Mouse (Mus musculus): ENCODE data around the gene Cdhr2. TPM values are rescaled to one million over a fixed set of nuclear protein-coding genes. Genes with fewer than 3 reads are reported as not detected.

Gene Cdhr2
- polyA plus RNA-seq, 1 experiment from 2014 or later, result 0.15 TPM

DNA sequence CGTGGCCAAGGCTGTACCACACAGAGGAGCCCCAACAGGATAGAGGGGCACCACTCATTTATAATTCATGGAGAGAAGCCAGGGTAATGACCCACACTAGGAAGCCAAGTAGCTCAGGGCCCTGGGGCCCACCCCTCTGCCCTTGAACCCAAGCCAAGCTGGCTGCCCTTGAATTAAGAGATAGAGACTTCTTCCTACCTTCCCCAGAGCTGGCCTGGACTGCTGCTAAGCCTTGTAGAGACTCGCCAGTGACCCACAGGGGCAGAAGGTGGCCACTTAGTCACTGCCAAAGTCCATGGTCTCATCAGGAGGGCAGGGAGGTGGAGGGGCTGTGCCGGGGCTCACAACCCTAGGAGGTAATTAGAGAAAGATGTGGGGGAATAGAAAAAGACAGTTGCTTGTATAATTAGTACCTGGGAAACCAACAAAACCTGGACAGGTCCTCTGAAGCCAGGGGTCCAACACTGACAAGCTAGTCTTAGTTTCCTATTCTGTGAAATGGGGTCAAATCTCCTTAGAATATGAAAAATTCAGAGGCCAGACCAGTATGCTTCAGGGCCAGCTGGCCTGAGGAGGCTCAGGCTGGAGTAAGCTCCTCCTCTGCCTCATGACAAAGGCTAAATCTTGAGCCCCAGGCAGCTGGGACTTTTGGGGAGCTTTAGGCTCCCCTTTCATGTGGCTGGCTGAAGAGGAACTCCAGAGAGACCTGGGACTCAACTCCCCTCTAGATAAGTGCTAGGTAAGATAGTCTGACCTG, 16.9 kb upstream of the Cdhr2 start:
- WGBS, result 72% methylated on average over 3 of the region's 3 CpGs
- Histone ChIP-seq H3K27me3 (no peaks in the 10 kb centered on the region), H3K36me3 (peaks cover 48% of the 10 kb centered on the region), H3K9me3 (no peaks in the 10 kb centered on the region), H3K9ac (replicated peaks) (peak overlapping the region; percentile 99; the same call in 1 of the 2 replicates), H3K4me1 (replicated peaks) (peaks cover 39% of the 10 kb centered on the region), H3K4me3 (replicated peaks) (peak overlapping the region; percentile 95), H3K27ac (no peak overlapping the region), H3K4me2 (replicated peaks) (peak overlapping the region; percentile 95)
- ATAC-seq, result no peak

DNA sequence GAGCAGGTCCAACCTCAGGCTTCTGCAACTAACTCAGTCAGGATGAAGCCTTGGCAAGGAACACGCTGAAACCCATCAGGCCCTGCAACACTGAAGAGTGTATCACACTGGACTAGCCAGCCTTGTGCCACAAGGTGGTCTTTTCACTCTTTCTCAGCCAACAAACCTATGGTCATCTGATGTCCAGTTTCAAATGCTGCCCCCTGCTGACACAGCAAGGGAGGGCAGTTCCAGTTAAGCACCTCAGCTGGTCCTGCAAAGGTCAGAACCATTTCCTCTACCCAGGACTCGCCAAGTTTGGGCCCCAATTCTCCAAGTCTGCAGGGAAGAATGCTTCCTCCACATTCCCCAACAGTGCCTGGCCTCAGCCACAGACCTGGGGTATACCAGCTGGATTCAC, 16.1 kb upstream of the Cdhr2 start:
- WGBS, result 47% methylated on average over 2 of the region's 2 CpGs
- peak overlapping the region; percentile 19; the same call in 1 of the 2 replicates for H3K27ac ChIP-seq
- H3K27me3 ChIP-seq, result no peaks in the 10 kb centered on the region
- no peak for ATAC-seq
- peak overlapping the region; percentile 99 for H3K9ac ChIP-seq (replicated peaks)
- peak overlapping the region; percentile 95 for H3K4me3 ChIP-seq (replicated peaks)
- H3K4me1 ChIP-seq (replicated peaks), result peaks cover 44% of the 10 kb centered on the region
- H3K9me3 ChIP-seq, result no peaks in the 10 kb centered on the region
- peak overlapping the region; percentile 95 for H3K4me2 ChIP-seq (replicated peaks)
- peaks cover 41% of the 10 kb centered on the region for H3K36me3 ChIP-seq

DNA sequence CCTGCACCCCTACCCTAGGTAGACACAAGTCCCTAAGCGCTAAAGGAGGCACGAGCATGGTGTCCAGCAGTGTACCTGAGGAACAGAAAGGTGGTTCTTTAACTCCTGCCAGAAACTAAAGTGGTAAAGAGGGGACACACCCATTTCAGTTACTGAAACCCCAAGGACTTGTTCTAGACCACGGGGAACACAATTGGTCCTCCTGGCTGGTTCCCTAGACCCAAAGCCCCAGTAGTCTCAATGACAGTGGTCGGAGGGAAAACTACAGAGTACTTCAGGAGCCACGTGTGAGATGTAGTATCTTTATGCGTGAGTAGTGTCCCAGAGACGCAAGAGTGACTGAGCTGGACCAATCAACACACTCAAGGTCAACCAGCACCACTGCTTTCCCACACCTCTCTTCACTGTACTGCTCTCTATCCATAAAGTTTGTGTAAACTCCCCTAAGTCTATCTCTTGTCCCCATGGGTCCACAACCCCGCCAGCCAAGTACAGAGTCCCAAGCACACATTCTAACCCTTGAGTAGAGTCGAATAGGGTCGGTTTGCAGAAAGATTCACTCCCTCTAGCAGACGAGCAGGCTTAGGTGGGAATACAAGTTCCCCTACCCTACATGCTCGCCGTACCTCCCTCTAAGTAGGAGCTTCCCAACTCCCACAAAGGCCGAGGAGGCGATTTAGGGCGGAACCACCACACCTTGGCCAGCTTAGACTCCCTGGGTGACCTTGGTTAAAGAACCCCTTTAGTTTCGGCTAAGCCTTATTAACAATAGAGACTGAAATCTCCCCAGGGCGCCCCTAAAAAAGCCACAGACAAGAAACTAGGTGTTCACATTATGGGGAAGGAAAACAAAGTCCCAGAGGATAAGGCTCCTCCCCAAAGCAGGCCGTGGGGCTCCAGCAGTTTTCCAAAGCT, 14.9 kb upstream of the Cdhr2 start:
- Histone ChIP-seq H3K36me3 (peaks cover 29% of the 10 kb centered on the region), H3K9ac (replicated peaks) (peak overlapping the region; percentile 99), H3K27me3 (no peaks in the 10 kb centered on the region), H3K27ac (peak overlapping the region; percentile 98), H3K4me2 (replicated peaks) (peak overlapping the region; percentile 95), H3K4me3 (replicated peaks) (peak overlapping the region; percentile 95), H3K9me3 (no peaks in the 10 kb centered on the region), H3K4me1 (replicated peaks) (peaks cover 56% of the 10 kb centered on the region)
- ATAC-seq, result no peak
- WGBS, result 6% methylated on average over 19 of the region's 19 CpGs

- Histone ChIP-seq H3K9me3 (no peaks in the 10 kb centered on the region), H3K27me3 (no peaks in the 10 kb centered on the region), H3K36me3 (peaks cover 22% of the 10 kb centered on the region), H3K9ac (replicated peaks) (peak overlapping the region; percentile 99), H3K4me2 (replicated peaks) (peak overlapping the region; percentile 95), H3K27ac (peak overlapping the region; percentile 98), H3K4me1 (replicated peaks) (peaks cover 63% of the 10 kb centered on the region), H3K4me3 (replicated peaks) (peak overlapping the region; percentile 95)
- WGBS, result 0% methylated on average over 35 of the region's 35 CpGs
- ATAC-seq, result peak; percentile 72
Measured at GRCm38 (mm10) chr13:54687096-54687495, 14.2 kb upstream of the Cdhr2 start.

DNA sequence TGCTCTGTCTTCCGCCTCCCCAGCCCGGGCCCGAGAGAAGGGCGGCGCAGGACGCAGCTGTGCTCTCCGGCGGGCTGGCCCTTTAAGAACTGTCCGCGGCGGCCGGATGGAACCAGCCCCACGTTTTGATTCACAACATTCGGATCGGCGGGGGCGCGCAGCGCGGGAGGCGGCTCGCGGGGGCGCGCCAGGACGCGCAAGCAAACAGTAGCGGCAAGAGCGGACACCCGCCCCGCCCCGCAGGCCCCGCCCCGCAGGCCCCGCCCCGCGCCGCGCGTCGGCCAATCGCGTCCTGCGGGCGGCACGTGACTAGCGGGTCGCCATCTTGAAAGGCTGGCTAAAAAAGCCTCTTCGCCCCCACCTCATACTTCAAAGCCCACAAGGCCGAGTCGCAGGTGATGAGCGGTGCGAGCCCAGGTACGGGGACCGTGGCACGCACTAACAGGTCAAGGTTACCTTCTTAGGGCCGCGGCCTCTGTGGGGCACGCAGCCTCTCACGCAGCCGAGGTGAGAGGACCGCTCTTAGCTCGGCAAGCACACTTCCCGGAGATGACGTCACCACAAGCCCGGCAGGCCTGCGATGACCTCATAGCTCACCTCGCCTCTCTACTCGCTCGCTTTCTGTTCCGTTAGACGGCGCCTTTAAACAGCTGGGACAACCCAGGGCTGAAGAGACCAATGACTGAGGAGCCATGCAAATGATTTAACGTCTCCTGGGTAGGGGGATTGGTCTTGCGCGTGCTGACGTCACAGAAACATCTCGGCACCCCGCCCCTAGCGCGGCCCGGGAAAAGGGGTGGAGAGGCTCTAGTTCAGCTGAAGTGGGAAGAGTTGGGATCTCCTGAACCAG, 13.5 kb upstream of the Cdhr2 start:
- H3K4me1 ChIP-seq (replicated peaks), result peaks cover 70% of the 10 kb centered on the region
- no peaks in the 10 kb centered on the region for H3K9me3 ChIP-seq
- H3K36me3 ChIP-seq, result peaks cover 15% of the 10 kb centered on the region
- H3K27me3 ChIP-seq, result no peaks in the 10 kb centered on the region
- H3K4me3 ChIP-seq (replicated peaks), result peak overlapping the region; percentile 95
- peak; percentile 91 for ATAC-seq
- peak overlapping the region; percentile 99 for H3K9ac ChIP-seq (replicated peaks)
- H3K4me2 ChIP-seq (replicated peaks), result peak overlapping the region; percentile 95
- peak overlapping the region; percentile 98 for H3K27ac ChIP-seq
- 0% methylated on average over 79 of the region's 82 CpGs for WGBS

GRCm38 (mm10) chr13:54690151-54690740, 11.0 kb upstream of the Cdhr2 start:
- ATAC-seq, result no peak

DNA sequence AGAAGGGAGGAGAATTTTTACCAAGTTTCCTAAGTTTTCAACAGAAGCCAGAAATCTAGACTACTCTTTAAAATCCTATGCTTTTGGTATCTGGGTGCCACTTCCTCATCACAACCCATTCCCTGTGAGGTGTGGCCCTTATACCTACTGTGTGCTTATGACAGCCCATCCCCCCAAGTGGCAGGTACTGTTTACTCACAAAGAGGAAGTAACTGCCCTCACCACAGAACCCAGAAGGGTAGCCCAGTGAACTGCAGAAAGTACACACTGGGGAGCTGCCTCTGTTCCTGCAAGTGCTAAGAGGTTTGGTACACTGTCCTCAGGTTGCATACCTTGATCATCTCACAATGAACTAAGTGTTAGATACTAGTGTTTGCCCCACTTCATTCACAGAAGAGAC, 9.5 kb upstream of the Cdhr2 start:
- Histone ChIP-seq H3K4me3 (replicated peaks) (peak overlapping the region; percentile 99), H3K36me3 (no peaks in the 10 kb centered on the region), H3K9me3 (no peaks in the 10 kb centered on the region), H3K27ac (no peak overlapping the region), H3K4me1 (replicated peaks) (peaks cover 50% of the 10 kb centered on the region), H3K9ac (replicated peaks) (peak overlapping the region; percentile 99), H3K27me3 (no peaks in the 10 kb centered on the region), H3K4me2 (replicated peaks) (peak overlapping the region; percentile 74)
- ATAC-seq, result no peak

More at GRCm38 (mm10) chr13:54690151-54690740, 11.0 kb upstream of the Cdhr2 start:
- H3K4me2 ChIP-seq (replicated peaks), result no peak overlapping the region
- H3K36me3 ChIP-seq, result no peaks in the 10 kb centered on the region
- H3K4me3 ChIP-seq (replicated peaks), result no peak overlapping the region
- H3K9ac ChIP-seq (replicated peaks), result no peak overlapping the region
- WGBS, result 93% methylated on average over 8 of the region's 8 CpGs
- no peaks in the 10 kb centered on the region for H3K9me3 ChIP-seq
- peaks cover 63% of the 10 kb centered on the region for H3K4me1 ChIP-seq (replicated peaks)
- no peaks in the 10 kb centered on the region for H3K27me3 ChIP-seq
- no peak overlapping the region for H3K27ac ChIP-seq

GRCm38 (mm10) chr13:54692711-54693557, 8.3 kb upstream of the Cdhr2 start:
- no peak; the same call in 1 of the 2 replicates for ATAC-seq
- Histone ChIP-seq H3K4me3 (replicated peaks) (peak overlapping the region; percentile 99), H3K4me2 (replicated peaks) (peak overlapping the region; percentile 74), H3K9me3 (no peaks in the 10 kb centered on the region), H3K36me3 (no peaks in the 10 kb centered on the region), H3K27me3 (no peaks in the 10 kb centered on the region), H3K9ac (replicated peaks) (peak overlapping the region; percentile 99), H3K27ac (peak overlapping the region; percentile 93), H3K4me1 (replicated peaks) (peaks cover 50% of the 10 kb centered on the region)
- 15% methylated on average over 21 of the region's 21 CpGs for WGBS

GRCm38 (mm10) chr13:54693558-54694347, 7.5 kb upstream of the Cdhr2 start, which contains the start of gene Rnf44:
Rnf44 (minus strand) TSS chr13:54693907.
- no peaks in the 10 kb centered on the region for H3K36me3 ChIP-seq
- under 1% methylated on average over 83 of the region's 92 CpGs for WGBS
- peak; percentile 98 for ATAC-seq
- peak within 1 kb of the TSS; percentile 74 for H3K4me2 ChIP-seq (replicated peaks)
- H3K4me1 ChIP-seq (replicated peaks), result peaks cover 44% of the 10 kb centered on the region
- peak within 1 kb of the TSS; percentile 99 for H3K9ac ChIP-seq (replicated peaks)
- peak within 1 kb of the TSS; percentile 99 for H3K4me3 ChIP-seq (replicated peaks)
- peak within 1 kb of the TSS; percentile 93 for H3K27ac ChIP-seq
- H3K9me3 ChIP-seq, result no peaks in the 10 kb centered on the region
- no peaks in the 10 kb centered on the region for H3K27me3 ChIP-seq
